Mouse (Mus musculus) right cerebral cortex, adult 18-20 months (tissue): ENCODE measurements at regions not wholly inside any gene's neighbourhood (a gene's known extent, or its start where the extent isn't known, plus 50 kb on each side); places are given as distances from the start of the nearest gene placed in this dataset.

Experiments
- DNase-seq: peaks from one replicate; pipeline ENCODE4 v3.0.0; 2022; ENCODE audit warnings: mixed read lengths

GRCm38 (mm10) chr15:5414401-5414800, 170.4 kb upstream of the Ptger4 start:
- DNase-seq = no peak

- DNase-seq = no peak
Measured at GRCm38 (mm10) chr15:5416031-5416430, 172.0 kb upstream of the Ptger4 start.

GRCm38 (mm10) chr15:5426641-5427040, 182.7 kb upstream of the Ptger4 start:
- no peak for DNase-seq

- no peak for DNase-seq
Measured at GRCm38 (mm10) chr15:5427319-5428048, 183.5 kb upstream of the Ptger4 start.

GRCm38 (mm10) chr15:5432018-5432417, 188.0 kb upstream of the Ptger4 start:
- DNase-seq = no peak

- no peak for DNase-seq
Measured at GRCm38 (mm10) chr15:5437020-5437419, 193.0 kb upstream of the Ptger4 start.

GRCm38 (mm10) chr15:5446040-5446755, 202.2 kb upstream of the Ptger4 start:
- no peak for DNase-seq

GRCm38 (mm10) chr15:5446756-5447314, 202.8 kb upstream of the Ptger4 start:
- DNase-seq = no peak

- no peak for DNase-seq
Measured at GRCm38 (mm10) chr15:5447707-5448496, 203.9 kb upstream of the Ptger4 start.

- no peak for DNase-seq
Measured at GRCm38 (mm10) chr15:5459083-5459482, 215.1 kb upstream of the Ptger4 start.

GRCm38 (mm10) chr15:5459580-5459979, 215.6 kb upstream of the Ptger4 start:
- no peak for DNase-seq

- DNase-seq = no peak
Measured at GRCm38 (mm10) chr15:5462651-5463050, 218.7 kb upstream of the Ptger4 start.

GRCm38 (mm10) chr15:5464732-5465131, 220.7 kb upstream of the Ptger4 start:
- no peak for DNase-seq

GRCm38 (mm10) chr15:5468535-5469073, 224.6 kb upstream of the Ptger4 start:
- no peak for DNase-seq

- DNase-seq = no peak
Measured at GRCm38 (mm10) chr15:5475389-5475995, 231.5 kb upstream of the Ptger4 start.

GRCm38 (mm10) chr15:5493286-5493685, 249.3 kb upstream of the Ptger4 start:
- no peak for DNase-seq

- DNase-seq = no peak
Measured at GRCm38 (mm10) chr15:5495187-5495849, 251.3 kb upstream of the Ptger4 start.

GRCm38 (mm10) chr15:5495954-5496353, 252.0 kb upstream of the Ptger4 start:
- DNase-seq = no peak

- DNase-seq = no peak
Measured at GRCm38 (mm10) chr15:5504502-5504901, 260.5 kb upstream of the Ptger4 start.

- DNase-seq = no peak
Measured at GRCm38 (mm10) chr15:5506848-5507544, 263.0 kb upstream of the Ptger4 start.

- no peak for DNase-seq
Measured at GRCm38 (mm10) chr15:5507545-5507913, 263.5 kb upstream of the Ptger4 start.
